Mouse (Mus musculus): ENCODE measurements around the gene Ccr7. TPM values are rescaled to one million over a fixed set of nuclear protein-coding genes. Genes with fewer than 3 reads are reported as not detected.
A peak's percentile ranks its signal among the peaks of the same experiment; 100 is the strongest.

The Ccr7 gene
- polyA plus RNA-seq, 1 experiment from 2014 or later: 0.32 TPM

DNA sequence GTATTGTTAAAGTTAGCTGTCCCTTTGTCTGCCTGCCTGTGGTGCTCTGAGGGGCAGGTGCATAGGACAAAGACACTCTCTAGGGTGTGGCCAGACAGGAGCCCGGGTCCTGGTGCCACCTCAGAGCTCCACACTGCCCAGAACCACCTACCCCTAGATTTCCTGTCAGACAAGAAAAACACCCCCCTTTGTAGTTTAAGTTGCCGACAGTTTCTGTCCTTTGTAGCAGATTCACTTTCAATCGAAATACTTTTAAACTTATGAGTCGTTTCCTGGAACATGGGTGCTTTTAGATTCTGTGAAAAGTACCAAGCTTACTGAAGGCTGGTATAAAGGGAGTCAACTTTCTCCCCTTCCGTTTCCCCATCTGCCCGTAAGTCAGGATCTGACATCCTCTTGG is 38.9 kb downstream of the Ccr7 start:
- no peaks in the 10 kb centered on the region for H3K36me3 ChIP-seq (ENCODE audit: control insufficient read depth, insufficient read depth)

DNA sequence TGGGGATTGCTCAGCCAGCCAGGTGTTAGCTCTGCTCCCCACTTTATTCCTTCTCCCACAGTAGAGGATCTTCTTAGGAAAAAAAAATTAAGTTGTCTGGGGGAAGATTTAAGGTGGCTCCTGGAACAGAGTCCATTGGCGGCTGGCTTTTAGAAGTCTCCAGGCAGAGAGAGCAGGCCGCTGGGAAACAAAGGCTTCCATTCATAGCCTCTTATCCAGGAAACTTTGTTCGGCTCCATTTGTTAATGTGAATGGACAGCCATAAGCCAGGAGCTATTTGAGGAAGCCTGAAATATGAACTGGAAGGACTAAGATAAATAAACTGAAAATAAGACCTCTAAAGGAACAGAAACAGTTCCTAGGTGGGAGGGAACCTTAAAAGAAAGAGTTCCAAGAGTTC is 41.8 kb downstream of the Ccr7 start:
- Histone ChIP-seq H3K4me1 (ENCODE audit: control insufficient read depth, low read depth, low read length) (no peaks in the 10 kb centered on the region), H3K27ac (ENCODE audit: low read length) (no peak overlapping the region), H3K27me3 (ENCODE audit: control insufficient read depth, insufficient read depth, low read depth, low read length) (no peaks in the 10 kb centered on the region), H3K9me3 (replicated peaks; ENCODE audit: control insufficient read depth, low read length) (no peaks in the 10 kb centered on the region), H3K4me2 (ENCODE audit: low read depth, low read length) (no peak overlapping the region), H3K9ac (ENCODE audit: low read depth, low read length) (no peak overlapping the region), H3K36me3 (ENCODE audit: control insufficient read depth, insufficient read depth) (no peaks in the 10 kb centered on the region), H3K4me3 (ENCODE audit: low read depth, low read length) (no peak overlapping the region)
- WGBS (ENCODE audit: insufficient replicate concordance): 55% methylated on average over 3 of the region's 3 CpGs
- ATAC-seq (ENCODE audit: low read depth): no peak

More for the DNA sequence above, 38.9 kb downstream of the Ccr7 start:
- WGBS (ENCODE audit: insufficient replicate concordance): 42% methylated on average over 6 of the region's 6 CpGs
- no peak for ATAC-seq (ENCODE audit: low read depth)
- H3K9me3 ChIP-seq (replicated peaks; ENCODE audit: control insufficient read depth, low read length): no peaks in the 10 kb centered on the region
- no peaks in the 10 kb centered on the region for H3K27me3 ChIP-seq (ENCODE audit: control insufficient read depth, insufficient read depth, low read depth, low read length)
- no peak overlapping the region for H3K9ac ChIP-seq (ENCODE audit: low read depth, low read length)
- no peak overlapping the region for H3K4me3 ChIP-seq (ENCODE audit: low read depth, low read length)
- no peak overlapping the region for H3K27ac ChIP-seq (ENCODE audit: low read length)
- no peaks in the 10 kb centered on the region for H3K4me1 ChIP-seq (ENCODE audit: control insufficient read depth, low read depth, low read length)
- H3K4me2 ChIP-seq (ENCODE audit: low read depth, low read length): no peak overlapping the region

DNA sequence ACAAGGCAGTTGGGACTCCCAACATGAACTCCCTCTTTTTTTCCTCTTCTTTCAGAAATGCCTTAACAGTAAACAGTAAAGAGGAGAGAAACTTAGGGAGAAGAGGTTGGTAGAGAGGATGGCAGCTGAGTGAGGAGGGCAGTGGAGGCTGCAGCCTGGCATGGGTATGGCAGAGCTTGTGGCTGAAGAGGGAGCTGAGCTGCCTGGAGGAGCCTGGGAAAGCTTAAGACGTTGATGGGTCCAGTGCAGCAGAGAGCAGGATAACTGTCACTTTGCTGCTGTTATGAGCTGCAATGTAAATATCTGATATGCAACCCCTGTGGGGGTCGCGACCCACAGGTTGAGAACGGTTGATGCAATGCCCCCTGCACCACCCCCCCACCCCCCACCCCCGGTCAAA is 42.2 kb downstream of the Ccr7 start:
- Histone ChIP-seq H3K9ac (ENCODE audit: low read depth, low read length) (no peak overlapping the region), H3K4me3 (ENCODE audit: low read depth, low read length) (no peak overlapping the region), H3K27ac (ENCODE audit: low read length) (no peak overlapping the region), H3K27me3 (ENCODE audit: control insufficient read depth, insufficient read depth, low read depth, low read length) (no peaks in the 10 kb centered on the region), H3K4me2 (ENCODE audit: low read depth, low read length) (no peak overlapping the region), H3K9me3 (replicated peaks; ENCODE audit: control insufficient read depth, low read length) (no peaks in the 10 kb centered on the region), H3K4me1 (ENCODE audit: control insufficient read depth, low read depth, low read length) (no peaks in the 10 kb centered on the region), H3K36me3 (ENCODE audit: control insufficient read depth, insufficient read depth) (no peaks in the 10 kb centered on the region)
- no peak for ATAC-seq (ENCODE audit: low read depth)
- 56% methylated on average over 5 of the region's 5 CpGs for WGBS (ENCODE audit: insufficient replicate concordance)

DNA sequence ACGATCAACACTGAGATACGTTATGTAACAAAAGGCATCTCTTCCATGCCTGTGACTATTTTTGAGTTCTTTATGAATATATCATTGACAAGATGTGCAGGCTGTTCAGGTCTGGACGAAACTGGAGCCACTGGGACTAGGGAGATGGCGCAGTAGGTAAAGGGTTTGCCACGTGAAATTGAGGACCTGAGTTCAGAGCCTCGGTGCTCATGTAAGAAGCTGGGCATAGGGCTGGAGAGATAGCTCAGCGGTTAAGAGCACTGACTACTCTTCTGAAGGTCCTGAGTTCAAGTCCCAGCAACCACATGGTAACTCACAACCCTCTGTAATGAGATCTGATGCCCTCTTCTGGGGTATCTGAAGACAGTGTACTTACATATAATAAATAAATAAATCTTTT is 43.2 kb downstream of the Ccr7 start:
- 75% methylated on average over 7 of the region's 7 CpGs for WGBS (ENCODE audit: insufficient replicate concordance)
- Histone ChIP-seq H3K4me3 (ENCODE audit: low read depth, low read length) (no peak overlapping the region), H3K27me3 (ENCODE audit: control insufficient read depth, insufficient read depth, low read depth, low read length) (no peaks in the 10 kb centered on the region), H3K27ac (ENCODE audit: low read length) (no peak overlapping the region), H3K4me1 (ENCODE audit: control insufficient read depth, low read depth, low read length) (peaks cover under 1% of the 10 kb centered on the region; the same call in 1 of the 2 replicates), H3K9ac (ENCODE audit: low read depth, low read length) (no peak overlapping the region), H3K4me2 (ENCODE audit: low read depth, low read length) (no peak overlapping the region), H3K36me3 (ENCODE audit: control insufficient read depth, insufficient read depth) (no peaks in the 10 kb centered on the region), H3K9me3 (replicated peaks; ENCODE audit: control insufficient read depth, low read length) (no peaks in the 10 kb centered on the region)
- ATAC-seq (ENCODE audit: low read depth): no peak

DNA sequence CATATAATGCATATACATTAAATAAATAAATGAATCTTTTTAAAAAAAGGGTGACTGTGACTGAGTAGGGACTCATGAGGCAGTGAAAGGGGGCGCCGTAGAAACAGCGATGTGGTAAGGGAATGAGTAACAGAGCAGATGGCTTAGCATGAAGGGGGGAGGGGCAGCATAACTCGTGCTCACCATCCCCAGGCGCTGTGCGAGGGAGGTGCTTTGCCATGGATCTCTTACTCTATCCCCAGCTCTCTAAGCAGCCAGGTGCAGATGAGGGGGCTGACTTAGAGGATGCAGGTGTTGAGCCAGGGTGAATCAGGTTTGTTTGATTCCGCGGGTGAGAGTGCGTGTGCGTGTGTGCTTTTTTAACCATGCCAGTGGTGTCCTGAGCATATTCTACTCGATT is 43.7 kb downstream of the Ccr7 start:
- H3K4me2 ChIP-seq (ENCODE audit: low read depth, low read length): no peak overlapping the region
- no peak overlapping the region for H3K27ac ChIP-seq (ENCODE audit: low read length)
- no peaks in the 10 kb centered on the region for H3K27me3 ChIP-seq (ENCODE audit: control insufficient read depth, insufficient read depth, low read depth, low read length)
- 69% methylated on average over 11 of the region's 11 CpGs for WGBS (ENCODE audit: insufficient replicate concordance)
- no peak overlapping the region for H3K9ac ChIP-seq (ENCODE audit: low read depth, low read length)
- H3K9me3 ChIP-seq (replicated peaks; ENCODE audit: control insufficient read depth, low read length): no peaks in the 10 kb centered on the region
- H3K4me1 ChIP-seq (ENCODE audit: control insufficient read depth, low read depth, low read length): peaks cover 5% of the 10 kb centered on the region
- H3K36me3 ChIP-seq (ENCODE audit: control insufficient read depth, insufficient read depth): no peaks in the 10 kb centered on the region
- no peak overlapping the region for H3K4me3 ChIP-seq (ENCODE audit: low read depth, low read length)
- ATAC-seq (ENCODE audit: low read depth): no peak

DNA sequence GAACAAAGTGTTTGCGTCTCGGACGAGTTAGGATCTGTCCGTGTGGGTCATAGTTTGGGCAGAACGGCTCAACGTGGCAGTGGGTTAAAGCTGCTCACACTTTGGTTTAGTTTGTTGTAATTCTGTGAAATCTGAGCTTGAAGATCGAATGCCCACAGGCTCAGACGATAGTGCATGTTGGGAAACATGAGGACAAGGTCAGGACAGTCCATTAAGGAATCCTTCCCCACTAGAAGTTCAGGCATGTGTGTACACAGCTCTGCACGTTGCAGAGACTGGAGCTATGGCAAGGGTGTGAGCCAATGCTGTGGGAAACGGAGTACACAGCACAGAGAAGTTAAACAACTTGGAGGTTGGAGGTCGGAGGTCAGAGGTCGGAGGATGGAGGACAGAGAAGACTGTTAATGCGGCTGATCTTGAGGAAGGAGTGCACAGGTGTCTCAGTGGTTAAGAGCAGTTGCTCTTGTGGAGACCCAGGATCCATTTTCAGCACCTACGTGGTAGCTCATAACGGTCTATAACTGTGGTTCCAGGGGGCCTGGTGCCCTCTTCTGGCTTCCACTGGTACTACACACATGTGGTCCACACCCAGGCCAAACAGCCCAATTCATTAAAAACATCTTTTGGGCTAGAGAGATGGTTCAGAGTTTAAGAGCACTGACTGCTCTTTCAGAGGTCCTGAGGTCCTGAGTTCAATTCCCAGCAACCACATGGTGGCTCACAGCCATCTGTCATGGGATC is 44.3 kb downstream of the Ccr7 start:
- no peaks in the 10 kb centered on the region for H3K36me3 ChIP-seq (ENCODE audit: control insufficient read depth, insufficient read depth)
- no peak for ATAC-seq (ENCODE audit: low read depth)
- no peak overlapping the region for H3K27ac ChIP-seq (ENCODE audit: low read length)

DNA sequence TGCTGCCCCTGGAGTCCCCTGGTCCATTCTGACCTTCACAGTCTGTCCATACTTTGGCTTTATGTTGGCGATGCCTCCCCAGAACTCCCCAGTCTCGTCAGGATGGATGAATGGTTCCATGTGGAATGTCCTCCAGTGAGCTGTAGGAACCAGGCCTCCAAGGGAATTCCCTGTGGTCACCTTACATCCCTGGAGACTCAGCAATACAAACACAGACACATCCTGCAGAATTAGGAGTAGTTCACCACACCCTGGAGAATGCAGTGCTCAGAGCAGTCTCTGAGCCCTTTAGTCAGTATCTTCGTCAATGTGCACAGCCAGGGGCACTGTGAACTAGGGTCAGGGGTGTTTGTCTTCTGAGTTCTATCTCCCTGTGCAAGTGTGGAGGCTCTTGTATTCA is 46.6 kb downstream of the Ccr7 start:
- H3K9ac ChIP-seq (ENCODE audit: low read depth, low read length): no peak overlapping the region
- no peak for ATAC-seq (ENCODE audit: low read depth)
- 58% methylated on average over 3 of the region's 3 CpGs for WGBS (ENCODE audit: insufficient replicate concordance)
- no peaks in the 10 kb centered on the region for H3K36me3 ChIP-seq (ENCODE audit: control insufficient read depth, insufficient read depth)
- H3K4me3 ChIP-seq (ENCODE audit: low read depth, low read length): no peak overlapping the region
- H3K4me2 ChIP-seq (ENCODE audit: low read depth, low read length): no peak overlapping the region
- no peak overlapping the region for H3K27ac ChIP-seq (ENCODE audit: low read length)
- H3K27me3 ChIP-seq (ENCODE audit: control insufficient read depth, insufficient read depth, low read depth, low read length): no peaks in the 10 kb centered on the region
- no peaks in the 10 kb centered on the region for H3K9me3 ChIP-seq (replicated peaks; ENCODE audit: control insufficient read depth, low read length)
- H3K4me1 ChIP-seq (ENCODE audit: control insufficient read depth, low read depth, low read length): peaks cover 9% of the 10 kb centered on the region

More for the DNA sequence above, 44.3 kb downstream of the Ccr7 start:
- Histone ChIP-seq H3K9me3 (replicated peaks; ENCODE audit: control insufficient read depth, low read length) (no peaks in the 10 kb centered on the region), H3K9ac (ENCODE audit: low read depth, low read length) (no peak overlapping the region), H3K4me3 (ENCODE audit: low read depth, low read length) (no peak overlapping the region), H3K4me1 (ENCODE audit: control insufficient read depth, low read depth, low read length) (peaks cover 9% of the 10 kb centered on the region), H3K27me3 (ENCODE audit: control insufficient read depth, insufficient read depth, low read depth, low read length) (no peaks in the 10 kb centered on the region), H3K4me2 (ENCODE audit: low read depth, low read length) (no peak overlapping the region)
- WGBS (ENCODE audit: insufficient replicate concordance): 68% methylated on average over 15 of the region's 15 CpGs

DNA sequence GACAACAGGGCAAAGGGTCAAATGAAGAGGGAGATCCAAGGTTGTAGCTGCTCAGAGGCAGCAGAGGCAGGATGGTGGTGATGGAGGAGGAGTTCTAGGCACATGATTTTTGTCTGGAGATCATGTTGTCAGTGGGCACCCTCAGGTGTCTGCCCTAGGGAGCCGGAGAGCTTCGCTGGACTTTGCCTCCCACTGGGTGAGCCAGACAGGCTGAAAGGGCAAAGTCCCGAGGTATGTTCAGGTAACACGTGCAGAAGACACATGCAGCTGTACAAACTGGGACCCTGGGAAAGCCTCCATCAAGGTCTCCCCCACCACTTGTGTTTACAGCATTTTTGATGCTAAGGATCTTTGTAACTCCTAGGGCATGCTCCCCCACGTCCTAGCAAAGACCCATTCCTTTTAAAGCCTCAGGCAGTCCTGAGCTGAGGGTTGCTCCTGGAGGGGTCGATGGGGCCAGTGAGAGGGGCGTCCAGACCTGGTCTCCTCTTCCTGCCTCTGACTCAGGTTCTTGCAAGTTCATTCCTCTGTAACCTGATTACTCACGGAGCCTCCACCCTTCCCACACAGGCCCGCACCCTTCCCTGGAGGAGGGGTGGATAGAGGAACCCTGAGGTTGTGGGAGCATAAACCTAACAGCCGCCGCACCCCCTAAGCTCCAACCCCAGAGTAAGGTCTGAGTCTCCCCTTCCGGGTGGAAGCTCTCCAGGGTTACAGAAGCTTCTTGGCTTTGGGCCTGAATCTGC is 48.7 kb downstream of the Ccr7 start:
- peak; percentile 87 for ATAC-seq (ENCODE audit: low read depth)
- H3K4me2 ChIP-seq (ENCODE audit: low read depth, low read length): no peak overlapping the region
- no peak overlapping the region for H3K27ac ChIP-seq (ENCODE audit: low read length)
- H3K36me3 ChIP-seq (ENCODE audit: control insufficient read depth, insufficient read depth): no peaks in the 10 kb centered on the region
- WGBS (ENCODE audit: insufficient replicate concordance): 36% methylated on average over 12 of the region's 12 CpGs
- H3K27me3 ChIP-seq (ENCODE audit: control insufficient read depth, insufficient read depth, low read depth, low read length): no peaks in the 10 kb centered on the region
- H3K4me3 ChIP-seq (ENCODE audit: low read depth, low read length): no peak overlapping the region
- no peak overlapping the region for H3K9ac ChIP-seq (ENCODE audit: low read depth, low read length)
- no peaks in the 10 kb centered on the region for H3K9me3 ChIP-seq (replicated peaks; ENCODE audit: control insufficient read depth, low read length)
- peaks cover 9% of the 10 kb centered on the region for H3K4me1 ChIP-seq (ENCODE audit: control insufficient read depth, low read depth, low read length)
